Mouse (Mus musculus) layer of hippocampus, postnatal 10 days (tissue): ENCODE data around the gene Ppp1r17. TPM values are rescaled to one million over a fixed set of nuclear protein-coding genes. Genes with fewer than 3 reads are reported as not detected.

Source experiments
- DNase-seq, 2 experiments: peaks; one replicate each; pipeline ENCODE4 v3.0.0; 2021; ENCODE audit warnings: low spot score in 2 of 2
- long read RNA-seq: library from polyadenylated mRNA; stranded (forward); transcript quantifications from one replicate; pipeline ENCODE4 v2.0.0, GENCODE M21; 2023
- total RNA-seq, 2 experiments: library from RNA; stranded (reverse); gene quantifications; 2 replicates each; pipeline ENCODE4 v1.2.3; 2021

The Ppp1r17 gene
- under 1 TPM; 0.66 to 0.69 TPM for total RNA-seq
- long read RNA-seq, partial matches to known transcripts, result 0 of 2 reads
- long read RNA-seq, other reads (novel, unspliced or antisense), result 1 of 2 reads

GRCm38 (mm10) chr6:56017291-56017994, at the start of gene Ppp1r17:
Ppp1r17 (plus strand) TSS chr6:56017497.
- no peak for DNase-seq

- DNase-seq, result peak; percentile 26 to 40
Observed at GRCm38 (mm10) chr6:55972998-55973397, 44.3 kb upstream of the Ppp1r17 start.

- no peak for DNase-seq
Observed at GRCm38 (mm10) chr6:55979766-55980165, 37.5 kb upstream of the Ppp1r17 start.

GRCm38 (mm10) chr6:56008711-56009110, 8.6 kb upstream of the Ppp1r17 start:
- no peak for DNase-seq

- no peak for DNase-seq
Observed at GRCm38 (mm10) chr6:56012384-56012783, 4.9 kb upstream of the Ppp1r17 start.

DNA sequence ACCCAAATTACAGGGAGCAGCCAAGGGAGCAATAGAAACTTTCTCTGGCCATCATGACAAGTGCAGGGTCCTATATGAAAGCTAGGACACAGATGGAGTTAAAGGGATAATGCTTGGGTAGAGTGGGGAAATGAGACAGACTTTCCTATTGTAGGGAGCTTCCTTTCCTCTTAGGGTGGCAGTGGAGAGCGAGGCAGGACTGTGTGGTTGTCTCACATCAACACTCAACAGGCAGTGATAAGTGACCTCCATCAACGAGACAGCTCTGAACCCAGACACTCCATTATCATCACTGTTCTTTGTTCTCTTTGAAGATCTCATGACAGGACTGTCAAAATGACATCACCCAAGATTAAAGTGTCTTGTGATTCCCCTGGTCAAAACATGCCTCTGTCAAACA, 2.3 kb downstream of the Ppp1r17 start:
- DNase-seq, result no peak

DNA sequence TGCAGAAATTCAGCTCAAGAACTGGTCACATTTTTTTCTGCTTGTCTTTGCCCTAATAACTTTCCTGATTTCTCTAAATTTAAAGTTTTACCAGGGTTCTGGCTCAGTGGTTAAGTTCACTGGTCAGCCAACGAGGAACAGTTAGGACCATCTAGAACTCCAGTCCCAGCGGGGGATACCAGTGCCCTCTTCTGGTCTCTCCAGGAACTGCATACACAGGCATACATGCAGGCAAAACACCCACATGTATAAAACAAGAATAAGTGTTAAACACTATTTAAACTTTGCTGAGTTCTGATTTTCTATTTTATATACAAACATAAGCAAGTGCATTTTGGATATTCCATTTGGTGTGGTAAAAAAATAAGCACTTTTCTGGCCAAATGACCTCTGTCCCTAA, 8.2 kb downstream of the Ppp1r17 start:
- peak in 1 of 2 experiments; percentile 38 for DNase-seq

DNA sequence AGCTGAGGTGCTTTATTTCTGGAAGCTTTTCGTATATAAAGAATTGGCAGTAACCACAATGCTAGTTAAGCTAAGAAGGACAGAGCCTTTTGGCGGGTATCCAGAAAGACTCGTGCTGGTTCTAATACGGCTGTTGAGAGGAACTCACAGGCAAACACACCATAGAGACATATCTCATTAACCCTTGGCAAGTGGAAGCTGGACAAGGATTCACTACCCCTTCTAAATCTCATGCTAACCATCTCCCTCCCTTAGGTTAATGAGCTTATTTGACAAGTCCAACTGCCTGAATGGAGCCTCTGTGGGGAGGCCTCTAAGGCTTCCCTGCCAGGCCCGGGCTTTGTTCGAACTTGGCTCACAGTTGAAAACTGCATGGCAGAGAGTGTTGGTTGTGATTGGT, 10.0 kb downstream of the Ppp1r17 start:
- DNase-seq, result no peak

- no peak for DNase-seq
Observed at GRCm38 (mm10) chr6:56027966-56028365, 10.7 kb downstream of the Ppp1r17 start.

DNA sequence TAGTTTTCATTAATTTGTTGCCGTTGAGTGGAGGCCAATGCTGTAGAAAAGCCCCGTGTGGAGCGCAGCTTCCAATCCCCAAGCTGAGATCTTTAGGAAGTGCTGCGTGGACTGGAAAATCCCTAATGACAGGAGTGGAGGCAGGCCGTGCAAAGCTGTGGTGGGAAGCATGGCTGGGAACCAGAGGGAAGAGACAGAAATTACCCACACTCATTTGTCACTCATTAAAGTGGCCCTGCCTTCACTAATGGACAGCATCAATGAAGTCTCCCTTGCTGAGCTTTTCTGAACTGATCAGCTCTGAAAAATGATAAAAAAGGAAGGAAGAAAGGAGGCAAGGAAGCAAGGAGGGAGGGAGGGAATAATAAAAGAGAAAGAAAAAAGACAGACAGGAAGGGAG, 12.7 kb downstream of the Ppp1r17 start:
- no peak for DNase-seq

- DNase-seq, result no peak
Observed at GRCm38 (mm10) chr6:56032231-56032630, 14.9 kb downstream of the Ppp1r17 start.

GRCm38 (mm10) chr6:56035054-56035453, 17.8 kb downstream of the Ppp1r17 start:
- DNase-seq, result no peak

- DNase-seq, result no peak
Observed at GRCm38 (mm10) chr6:56039476-56040055, 22.3 kb downstream of the Ppp1r17 start.

DNA sequence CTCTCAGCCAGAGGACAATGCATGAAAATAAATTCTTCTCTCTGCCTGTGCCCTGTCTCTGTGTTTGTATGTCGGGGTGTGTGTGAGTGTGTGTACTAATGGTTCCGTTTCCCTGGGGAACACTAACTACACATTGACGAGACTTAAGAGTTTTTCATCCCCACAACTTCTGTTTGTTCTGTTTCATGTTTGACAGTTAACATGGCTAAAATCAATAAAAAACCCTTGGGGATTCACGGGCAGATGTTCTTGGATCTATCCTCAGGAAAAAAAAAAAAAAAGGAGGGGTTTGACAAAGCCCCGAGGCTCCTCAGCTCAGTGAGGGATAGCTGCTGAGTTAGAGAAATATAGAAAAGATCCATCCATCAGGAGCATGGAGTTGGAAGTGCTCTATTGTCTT, 27.0 kb downstream of the Ppp1r17 start:
- no peak for DNase-seq

DNA sequence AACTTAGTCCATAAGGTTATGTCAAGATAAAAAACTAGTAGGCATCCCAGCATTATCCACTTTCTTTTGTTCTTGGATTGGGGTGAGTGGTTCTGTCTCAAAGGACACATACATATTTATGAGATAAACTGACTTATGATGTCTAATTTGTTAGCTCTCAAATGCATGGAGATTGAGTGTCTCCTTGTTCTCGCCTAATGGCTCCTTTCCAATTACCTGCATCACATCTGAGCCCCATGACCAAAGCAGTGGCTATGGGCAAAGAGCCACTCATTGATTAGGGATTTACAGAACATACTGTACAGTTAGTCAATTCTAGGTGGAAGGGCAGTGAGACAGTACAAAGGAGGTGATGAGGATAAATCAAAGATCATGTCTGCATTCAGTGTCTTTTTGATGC, 27.4 kb downstream of the Ppp1r17 start:
- DNase-seq, result no peak

DNA sequence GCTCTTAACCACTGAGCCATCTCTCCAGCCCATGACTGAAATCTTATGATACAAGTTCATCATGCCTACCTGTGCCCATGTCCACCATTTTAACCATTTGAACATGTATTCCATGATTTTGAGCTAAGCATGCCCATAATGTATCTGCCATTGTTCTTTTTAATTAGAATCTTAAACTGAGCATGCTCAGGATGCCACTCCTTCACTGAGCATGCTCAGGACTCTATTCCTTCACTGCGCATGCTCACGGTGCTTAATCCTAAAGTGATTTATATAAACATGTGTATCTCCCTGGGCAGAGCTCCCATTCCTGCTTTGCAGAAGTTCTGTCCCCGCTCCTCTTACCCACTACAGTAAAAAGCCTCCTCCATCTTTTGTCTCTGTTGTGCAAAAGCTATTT, 31.3 kb downstream of the Ppp1r17 start:
- DNase-seq, result no peak

- peak; percentile 41 to 44 for DNase-seq
Observed at GRCm38 (mm10) chr6:56049104-56049503, 31.8 kb downstream of the Ppp1r17 start.

GRCm38 (mm10) chr6:56063736-56064135, 46.4 kb downstream of the Ppp1r17 start:
- DNase-seq, result no peak

- peak; percentile 62 to 65 for DNase-seq
Observed at GRCm38 (mm10) chr6:56066632-56067282, 49.5 kb downstream of the Ppp1r17 start.

DNA sequence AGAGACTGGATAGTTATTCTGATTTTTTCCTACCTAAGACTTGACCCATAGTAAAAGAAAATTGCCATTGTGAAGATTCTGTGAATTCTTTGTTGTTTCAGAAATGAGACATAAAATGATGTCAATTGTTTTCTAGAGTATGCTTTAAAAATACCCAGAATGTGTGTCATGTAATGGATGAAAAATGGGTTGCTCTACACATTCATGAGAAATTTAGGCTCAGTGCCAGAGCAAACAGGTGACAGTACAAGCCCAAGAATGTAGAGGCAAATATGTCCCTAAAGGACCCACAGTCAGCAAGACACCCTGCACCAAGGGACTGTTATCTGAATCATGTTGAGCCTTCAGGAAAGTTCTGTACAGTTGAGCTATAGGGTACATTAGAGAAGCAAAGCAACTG, 51.2 kb downstream of the Ppp1r17 start:
- no peak for DNase-seq

GRCm38 (mm10) chr6:56076378-56076805, 59.1 kb downstream of the Ppp1r17 start:
- no peak for DNase-seq
